29 mouse cellular contexts compared by ENCODE assay signal in the genomic region with DNA sequence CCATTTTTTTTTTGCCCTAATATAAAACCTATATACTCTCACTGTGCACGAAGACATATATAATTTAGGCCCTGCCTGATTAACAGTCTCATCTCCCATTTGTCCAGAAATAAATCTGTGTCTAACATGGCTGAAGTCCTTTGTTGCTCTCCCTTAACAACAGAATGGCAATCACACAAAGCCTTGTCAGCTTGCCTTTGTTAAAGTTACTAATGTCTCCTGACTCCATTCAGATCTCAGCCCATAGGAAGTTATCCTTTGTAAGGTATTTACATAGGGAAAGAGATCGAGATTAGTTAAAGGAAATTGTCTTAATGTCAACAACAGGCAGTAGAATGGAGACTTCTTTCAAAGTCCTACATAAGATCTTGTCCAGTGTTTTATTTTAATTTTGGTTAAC.
DNase-seq lines count a peak whose midpoint lies in the region; ATAC-seq lines count a peak whose summit lies in the region.
"Had no signal": no experiment of that assay in that cellular context is flagged by ENCODE, and none has a peak within 500 bp of the region (broad histone marks: within the 10 kb centered on the region; RNA-seq: fewer than 3 reads in every experiment).

No protein-coding gene starts in this region.

- H3K9me3 ChIP-seq in hindbrain, embryonic 11.5 days (ENCODE audit: control insufficient read depth, low read length) = no peaks in the 10 kb centered on the region
- H3K9me3 ChIP-seq in hindbrain, embryonic 10.5 days = no peaks in the 10 kb centered on the region
- H3K9me3 ChIP-seq in neural tube, embryonic 11.5 days (ENCODE audit: control insufficient read depth, low read length) = no peaks in the 10 kb centered on the region
- H3K9me3 ChIP-seq: embryonic facial prominence, embryonic 13.5 days; embryonic facial prominence, embryonic 15.5 days; forebrain, embryonic 10.5 days; forebrain, embryonic 12.5 days had no signal

- 34% methylated on average over 2 of the region's 2 CpGs for WGBS in hindbrain, embryonic 11.5 days
- 35% methylated on average over 2 of the region's 2 CpGs for WGBS in hindbrain, embryonic 10.5 days
- 24% methylated on average over 2 of the region's 2 CpGs for WGBS in neural tube, embryonic 11.5 days

- peak; percentile 57 for DNase-seq in embryo, embryonic 10 days (ENCODE audit: low spot score)
- no peak for DNase-seq in embryo, embryonic 11 days
- DNase-seq in hindbrain, embryonic 11.5 days (ENCODE audit: low spot score) = peak; percentile 32
- no peak for DNase-seq in hindbrain, embryonic 10.5 days (ENCODE audit: low spot score)
- peak; percentile 24 for DNase-seq in neural tube, embryonic 11.5 days (ENCODE audit: low spot score)
- no peak for DNase-seq in neural tube, embryonic 10.5 days (ENCODE audit: extremely low spot score, low spot score)
- DNase-seq in mesoderm, embryonic 11.5 days (ENCODE audit: low read depth, low spot score) = peak; percentile 48
- DNase-seq in left cerebral cortex, postnatal 25 days (ENCODE audit: low spot score in 2 of 2) = no peak
- DNase-seq: adrenal gland, adult 8-10 months; adrenal gland, postnatal 14 days; adrenal gland, postnatal 36 days; B cell, adult 2 months; cerebellum, adult 11-12 months; cerebellum, adult 2 months; cerebellum, adult 9-10 months; cerebellum, postnatal 14 days; cerebellum, postnatal 36 days had no signal

- intact Hi-C loops in left cerebral cortex, postnatal 25 days (cut with DNase I) = no loop called here

- H3K27me3 ChIP-seq in hindbrain, embryonic 11.5 days (ENCODE audit: control insufficient read depth, insufficient read depth, low read length) = no peaks in the 10 kb centered on the region
- no peaks in the 10 kb centered on the region for H3K27me3 ChIP-seq in hindbrain, embryonic 10.5 days (ENCODE audit: insufficient read depth, poor library complexity, severe bottlenecking)
- 0 out of 2 replicates have a peak, but pooled peaks cover 5% of the 10 kb centered on the region for H3K27me3 ChIP-seq in neural tube, embryonic 11.5 days (ENCODE audit: control insufficient read depth, insufficient read depth, low read length)
- H3K27me3 ChIP-seq: CH12.LX; embryonic facial prominence, embryonic 13.5 days; embryonic facial prominence, embryonic 15.5 days; forebrain, embryonic 12.5 days; Patski had no signal

- H3K4me3 ChIP-seq in hindbrain, embryonic 11.5 days (ENCODE audit: low read depth, low read length) = no peak overlapping the region
- no peak overlapping the region for H3K4me3 ChIP-seq in hindbrain, embryonic 10.5 days
- no peak overlapping the region for H3K4me3 ChIP-seq in neural tube, embryonic 11.5 days (ENCODE audit: low read depth, low read length)
- H3K4me3 ChIP-seq: embryonic facial prominence, embryonic 13.5 days; embryonic facial prominence, embryonic 15.5 days; erythroblast, embryonic 14.5 days; forebrain, embryonic 10.5 days; forebrain, embryonic 12.5 days had no signal

- H3K9ac ChIP-seq in hindbrain, embryonic 11.5 days (ENCODE audit: low read depth, low read length) = no peak overlapping the region
- H3K9ac ChIP-seq in neural tube, embryonic 11.5 days (ENCODE audit: low read length) = no peak overlapping the region
- H3K9ac ChIP-seq: embryonic facial prominence, embryonic 13.5 days; embryonic facial prominence, embryonic 15.5 days; forebrain, embryonic 12.5 days had no signal

- no peaks in the 10 kb centered on the region for H3K36me3 ChIP-seq in hindbrain, embryonic 11.5 days (ENCODE audit: control insufficient read depth, insufficient read depth, low read length)
- H3K36me3 ChIP-seq in hindbrain, embryonic 10.5 days = no peaks in the 10 kb centered on the region
- no peaks in the 10 kb centered on the region for H3K36me3 ChIP-seq in neural tube, embryonic 11.5 days (ENCODE audit: control insufficient read depth, insufficient read depth, low read length)
- H3K36me3 ChIP-seq: embryonic facial prominence, embryonic 13.5 days; embryonic facial prominence, embryonic 15.5 days; forebrain, embryonic 10.5 days; forebrain, embryonic 12.5 days; G1E had no signal

- peak; percentile 17; the same call in 1 of the 2 replicates for ATAC-seq in hindbrain, embryonic 11.5 days (ENCODE audit: low FRiP score)
- ATAC-seq in neural tube, embryonic 11.5 days (ENCODE audit: insufficient read depth, low FRiP score, low TSS enrichment) = peak; percentile 74
- ATAC-seq: activated CD4-positive, CD25-positive, alpha-beta regulatory T cell, adult 4 months; CD4-positive, CD25-positive, alpha-beta regulatory T cell, adult 4 months; forebrain, embryonic 14.5 days; forebrain, embryonic 16.5 days; Patski had no signal

- no peak overlapping the region for H3K4me2 ChIP-seq in hindbrain, embryonic 11.5 days (replicated peaks; ENCODE audit: low read depth, low read length)
- H3K4me2 ChIP-seq in neural tube, embryonic 11.5 days (ENCODE audit: low read depth) = no peak overlapping the region
- H3K4me2 ChIP-seq: embryonic facial prominence, embryonic 13.5 days; embryonic facial prominence, embryonic 15.5 days; forebrain, embryonic 12.5 days had no signal

- H3K4me1 ChIP-seq in hindbrain, embryonic 11.5 days (replicated peaks; ENCODE audit: control insufficient read depth, insufficient read depth, low read length) = no peaks in the 10 kb centered on the region
- H3K4me1 ChIP-seq in hindbrain, embryonic 10.5 days (replicated peaks) = peaks cover 12% of the 10 kb centered on the region
- no peaks in the 10 kb centered on the region for H3K4me1 ChIP-seq in neural tube, embryonic 11.5 days (ENCODE audit: control insufficient read depth, insufficient read depth, low read length)
- H3K4me1 ChIP-seq: embryonic facial prominence, embryonic 13.5 days; embryonic facial prominence, embryonic 15.5 days; forebrain, embryonic 12.5 days had no signal

- H3K27ac ChIP-seq in hindbrain, embryonic 11.5 days (ENCODE audit: low read depth, low read length) = no peak overlapping the region
- no peak overlapping the region for H3K27ac ChIP-seq in hindbrain, embryonic 10.5 days
- H3K27ac ChIP-seq in neural tube, embryonic 11.5 days (ENCODE audit: low read depth, low read length) = no peak overlapping the region
- H3K27ac ChIP-seq: embryonic facial prominence, embryonic 13.5 days; embryonic facial prominence, embryonic 15.5 days; forebrain, embryonic 10.5 days; forebrain, embryonic 12.5 days had no signal

Comparison
In these comparisons a context has a peak if more than half of its experiments do, and no peak if none do; other contexts are left out.
1. DNase-seq: peak in embryo, embryonic 10 days (single experiment), hindbrain, embryonic 11.5 days (single experiment), neural tube, embryonic 11.5 days (single experiment) and mesoderm, embryonic 11.5 days (single experiment); none in embryo, embryonic 11 days (single experiment), hindbrain, embryonic 10.5 days (single experiment), neural tube, embryonic 10.5 days (single experiment) and left cerebral cortex, postnatal 25 days (0 of 2).